Mouse (Mus musculus): ENCODE measurements at regions not wholly inside any gene's neighbourhood (a gene's known extent, or its start where the extent isn't known, plus 50 kb on each side); places are given as distances from the start of the nearest gene placed in this dataset.

GRCm38 (mm10) chr8:66764992-66765528 is 68.1 kb downstream of the Npy1r start:
- no peak for TF ChIP-seq ZNF384 (IDR thresholded peaks at IDR 0.05; ENCODE audit: low read depth, low read length)
- no peak for TF ChIP-seq POLR2A (IDR thresholded peaks at IDR 0.05; ENCODE audit: low read depth, low read length)
- TF ChIP-seq SMC3 (IDR thresholded peaks at IDR 0.05; ENCODE audit: low read depth, low read length), result no peak
